Mouse (Mus musculus) erythroblast, embryonic 14.5 days (primary cell): ENCODE results near the gene Aspdh. TPM values are rescaled to one million over a fixed set of nuclear protein-coding genes. Genes with fewer than 3 reads are reported as not detected.

Experiments used
- H3K27me3 ChIP-seq: 2 replicates; pipeline ENCODE4 v1.6.1; 2012; ENCODE audit warnings: inconsistent platforms; ENCODE audit not compliant: control insufficient read depth
- H3K36me3 ChIP-seq: 2 replicates; pipeline ENCODE4 v1.6.1; 2012; ENCODE audit warnings: mild to moderate bottlenecking, inconsistent platforms; ENCODE audit not compliant: control insufficient read depth
- H3K4me1 ChIP-seq: 2 replicates; pipeline ENCODE4 v1.6.1; 2012; ENCODE audit warnings: inconsistent platforms; ENCODE audit not compliant: control insufficient read depth
- H3K4me3 ChIP-seq: replicated peaks from 2 replicates; pipeline ENCODE3; 2012; ENCODE audit warnings: moderate library complexity, mild to moderate bottlenecking, inconsistent platforms
- H3K9me3 ChIP-seq: 2 replicates; pipeline ENCODE4 v1.6.1; 2012; ENCODE audit warnings: low read length, inconsistent platforms, mixed read lengths; ENCODE audit not compliant: control insufficient read depth
- GATA1 ChIP-seq: IDR thresholded peaks from 2 replicates; pipeline ENCODE4 v1.6.1; 2012; ENCODE audit warnings: low read length, inconsistent platforms, mixed read lengths
- TAL1 ChIP-seq: IDR thresholded peaks from 3 replicates; pipeline ENCODE4 v1.6.1; 2012; ENCODE audit warnings: low read length, inconsistent platforms, mixed read lengths
- polyA plus RNA-seq: library from polyadenylated mRNA; stranded (reverse); fragments of >175 nt; gene quantifications from 2 replicates; pipeline ENCODE4 v1.2.3, GENCODE M21; 2012

Gene Aspdh
- polyA plus RNA-seq, 1 experiment = 0.17 TPM

DNA sequence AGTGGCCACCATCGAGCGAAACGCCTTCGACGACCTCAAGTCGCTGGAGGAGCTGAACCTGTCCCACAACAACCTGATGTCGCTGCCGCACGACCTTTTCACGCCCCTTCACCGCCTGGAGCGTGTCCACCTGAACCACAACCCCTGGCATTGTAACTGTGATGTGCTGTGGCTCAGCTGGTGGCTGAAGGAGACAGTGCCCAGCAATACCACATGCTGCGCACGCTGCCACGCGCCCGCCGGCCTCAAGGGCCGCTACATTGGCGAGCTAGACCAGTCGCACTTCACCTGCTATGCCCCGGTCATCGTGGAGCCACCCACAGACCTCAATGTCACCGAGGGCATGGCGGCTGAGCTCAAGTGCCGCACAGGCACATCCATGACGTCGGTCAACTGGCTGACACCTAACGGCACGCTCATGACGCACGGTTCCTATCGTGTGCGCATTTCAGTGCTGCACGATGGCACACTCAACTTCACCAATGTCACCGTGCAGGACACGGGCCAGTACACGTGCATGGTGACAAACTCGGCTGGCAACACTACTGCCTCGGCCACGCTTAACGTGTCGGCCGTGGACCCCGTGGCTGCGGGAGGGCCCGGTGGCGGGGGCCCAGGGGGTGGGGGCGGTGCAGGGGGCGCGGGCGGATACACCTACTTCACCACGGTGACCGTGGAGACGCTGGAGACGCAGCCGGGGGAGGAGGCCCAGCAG is 3.5 kb upstream of the Aspdh start:
- TF ChIP-seq GATA1 = no peak
- TF ChIP-seq TAL1 = no peak
- Histone ChIP-seq H3K4me1 (peaks cover 59% of the 10 kb centered on the region), H3K27me3 (peaks cover 77% of the 10 kb centered on the region), H3K4me3 (no peak overlapping the region), H3K9me3 (peaks cover 21% of the 10 kb centered on the region), H3K36me3 (peaks cover 7% of the 10 kb centered on the region)

DNA sequence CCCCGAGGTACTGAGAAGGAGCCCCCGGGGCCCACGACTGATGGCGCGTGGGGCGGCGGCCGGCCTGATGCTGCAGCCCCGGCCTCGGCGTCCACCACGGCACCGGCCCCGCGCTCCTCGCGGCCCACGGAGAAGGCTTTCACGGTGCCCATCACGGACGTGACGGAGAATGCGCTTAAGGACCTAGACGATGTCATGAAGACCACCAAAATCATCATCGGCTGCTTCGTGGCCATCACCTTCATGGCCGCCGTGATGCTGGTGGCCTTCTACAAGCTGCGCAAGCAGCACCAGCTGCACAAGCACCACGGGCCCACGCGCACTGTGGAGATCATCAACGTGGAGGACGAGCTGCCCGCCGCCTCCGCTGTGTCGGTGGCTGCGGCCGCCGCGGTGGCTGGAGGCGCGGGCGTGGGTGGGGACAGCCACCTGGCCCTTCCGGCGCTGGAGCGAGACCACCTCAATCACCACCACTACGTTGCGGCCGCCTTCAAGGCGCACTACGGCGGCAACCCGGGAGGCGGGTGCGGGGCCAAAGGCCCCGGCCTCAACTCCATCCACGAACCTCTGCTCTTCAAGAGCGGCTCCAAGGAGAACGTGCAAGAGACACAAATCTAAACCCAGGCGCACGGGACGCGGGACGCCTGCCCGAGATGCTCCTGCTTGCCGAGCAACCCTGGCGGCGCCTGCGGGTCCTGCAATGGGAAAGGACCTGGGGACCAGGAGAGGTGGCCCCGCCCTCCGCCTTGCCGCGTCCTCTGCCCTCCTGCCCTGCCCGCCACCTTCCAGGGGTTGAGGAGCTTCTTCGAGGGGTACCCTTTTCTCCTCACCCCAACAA is 2.8 kb upstream of the Aspdh start:
- H3K27me3 ChIP-seq = peaks cover 71% of the 10 kb centered on the region
- TF ChIP-seq GATA1 (no peak), TAL1 (no peak)
- no peak overlapping the region for H3K4me3 ChIP-seq
- peaks cover 21% of the 10 kb centered on the region for H3K9me3 ChIP-seq
- peaks cover 59% of the 10 kb centered on the region for H3K4me1 ChIP-seq
- H3K36me3 ChIP-seq = peaks cover 12% of the 10 kb centered on the region

DNA sequence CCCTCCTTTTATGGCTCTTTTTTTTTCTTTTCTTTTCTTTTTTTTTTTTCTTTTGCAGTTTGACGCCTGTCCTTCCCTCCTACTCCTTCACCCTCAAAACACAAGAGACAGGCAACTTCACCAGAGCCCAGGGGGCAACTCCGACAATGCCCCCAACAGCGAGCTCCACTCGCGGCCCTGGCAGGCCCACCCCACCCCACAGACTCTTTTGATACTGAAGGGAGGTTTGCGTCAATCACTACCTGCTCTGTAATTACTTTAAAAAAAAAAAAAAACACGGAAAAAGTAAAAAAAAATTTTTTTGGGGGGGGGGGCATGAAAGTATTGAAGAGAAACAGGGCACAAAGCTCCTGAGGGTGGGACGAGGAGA is 2.1 kb upstream of the Aspdh start:
- Histone ChIP-seq H3K9me3 (peaks cover 21% of the 10 kb centered on the region), H3K27me3 (peaks cover 66% of the 10 kb centered on the region), H3K4me3 (no peak overlapping the region), H3K36me3 (peaks cover 13% of the 10 kb centered on the region), H3K4me1 (peaks cover 60% of the 10 kb centered on the region)
- TF ChIP-seq TAL1 = no peak
- TF ChIP-seq GATA1 = no peak

DNA sequence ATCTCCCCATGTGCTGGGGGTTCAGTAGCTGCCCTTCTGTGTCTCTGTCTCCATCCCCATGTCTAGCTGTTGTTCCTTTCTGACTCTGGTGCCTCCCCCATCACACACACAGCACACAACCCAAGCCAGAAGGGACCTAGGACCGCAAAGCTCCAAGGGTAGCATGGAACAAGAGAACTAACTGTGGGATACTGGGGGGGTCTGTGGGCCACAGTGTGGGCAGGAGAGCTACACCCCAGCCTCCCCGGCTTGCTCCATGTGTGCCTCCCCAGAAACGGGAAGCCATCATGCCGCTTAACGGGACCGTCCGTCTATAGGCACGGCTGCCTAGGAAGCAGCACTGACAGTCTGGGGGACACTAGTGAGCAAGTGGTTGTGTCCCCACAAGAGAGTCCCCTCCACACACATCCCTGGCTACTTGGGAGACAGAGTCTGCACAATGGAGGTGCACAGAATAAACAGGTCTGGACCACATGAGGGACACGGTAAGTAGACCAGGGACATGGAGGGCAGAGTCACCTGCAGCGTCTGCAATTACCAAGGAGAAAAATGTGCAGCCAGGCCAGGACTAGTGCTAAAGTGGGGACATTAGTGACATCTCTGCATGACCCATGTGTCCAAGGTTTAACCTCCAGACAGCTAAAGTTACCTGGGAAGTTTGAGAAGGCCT is 1.5 kb upstream of the Aspdh start:
- Histone ChIP-seq H3K27me3 (peaks cover 61% of the 10 kb centered on the region), H3K36me3 (peaks cover 19% of the 10 kb centered on the region), H3K4me3 (no peak overlapping the region), H3K4me1 (peaks cover 64% of the 10 kb centered on the region), H3K9me3 (peaks cover 20% of the 10 kb centered on the region)
- no peak for TF ChIP-seq GATA1
- no peak for TF ChIP-seq TAL1

DNA sequence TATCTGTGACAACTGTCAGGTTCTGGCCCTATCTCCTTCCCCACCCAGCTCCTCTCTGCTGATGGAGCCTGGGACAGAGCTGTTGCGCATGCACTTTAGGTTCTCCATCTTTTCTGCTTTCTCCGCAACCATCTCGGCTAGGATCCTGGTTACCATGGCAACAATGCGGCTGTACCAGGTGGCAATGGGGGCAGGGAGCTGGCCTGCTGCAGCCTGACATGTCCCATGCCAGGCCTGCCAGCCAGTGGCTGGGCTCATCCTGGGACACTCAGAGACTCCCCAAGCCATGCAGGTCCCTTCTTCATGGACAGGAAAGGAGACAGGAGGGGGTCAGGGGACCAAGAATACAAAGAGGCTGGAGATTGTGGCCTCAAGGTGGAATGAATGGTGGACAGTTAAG is 680 bp upstream of the Aspdh start:
- no peak for TF ChIP-seq GATA1
- no peak for TF ChIP-seq TAL1
- Histone ChIP-seq H3K36me3 (peaks cover 27% of the 10 kb centered on the region), H3K4me1 (peaks cover 71% of the 10 kb centered on the region), H3K27me3 (peaks cover 52% of the 10 kb centered on the region), H3K9me3 (peaks cover 20% of the 10 kb centered on the region), H3K4me3 (no peak overlapping the region)

DNA sequence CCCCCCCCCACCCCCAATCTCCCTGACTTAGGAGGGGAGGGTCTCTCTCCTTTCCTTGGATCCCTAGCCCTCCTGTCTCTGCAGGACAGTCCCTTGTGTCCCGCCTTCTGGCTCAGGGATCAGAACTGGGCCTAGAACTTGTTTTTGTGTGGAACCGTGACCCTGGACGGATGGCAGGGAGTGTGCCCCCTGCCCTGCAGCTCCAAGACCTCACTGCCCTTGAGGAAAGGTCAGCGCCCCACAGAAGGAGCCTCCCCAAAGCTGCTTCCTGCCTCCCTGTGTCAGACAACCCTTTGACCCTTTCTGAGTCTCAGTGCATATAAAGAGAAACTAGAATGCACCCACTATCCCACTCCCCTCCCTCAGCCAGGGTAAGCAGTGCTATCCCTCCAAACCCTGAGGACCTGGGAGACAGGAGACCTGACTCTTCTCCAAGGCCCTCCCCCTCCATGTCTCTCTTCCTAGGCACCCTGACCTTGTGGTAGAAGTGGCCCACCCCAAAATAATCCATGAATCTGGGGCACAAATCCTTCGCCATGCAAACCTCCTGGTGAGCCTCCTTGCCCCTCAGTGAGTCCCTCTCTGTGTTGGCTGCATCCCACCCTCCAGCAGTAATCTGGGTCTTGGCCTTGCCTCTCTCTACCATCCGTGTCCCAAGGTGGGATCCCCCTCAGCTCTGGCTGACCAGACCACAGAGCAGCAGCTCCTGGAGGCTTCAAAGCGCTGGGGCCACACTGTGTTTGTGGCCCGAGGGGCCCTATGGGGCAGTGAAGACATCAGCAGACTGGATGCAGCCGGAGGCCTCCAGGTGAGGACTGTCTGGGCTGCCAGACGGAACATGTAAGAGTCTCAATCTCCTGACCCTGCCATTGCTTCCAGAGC is 1.1 kb downstream of the Aspdh start:
- H3K27me3 ChIP-seq = peaks cover 35% of the 10 kb centered on the region
- no peak overlapping the region for H3K4me3 ChIP-seq
- peaks cover 88% of the 10 kb centered on the region for H3K4me1 ChIP-seq
- peaks cover 14% of the 10 kb centered on the region for H3K9me3 ChIP-seq
- TF ChIP-seq GATA1 = no peak
- TF ChIP-seq TAL1 = no peak
- peaks cover 45% of the 10 kb centered on the region for H3K36me3 ChIP-seq

DNA sequence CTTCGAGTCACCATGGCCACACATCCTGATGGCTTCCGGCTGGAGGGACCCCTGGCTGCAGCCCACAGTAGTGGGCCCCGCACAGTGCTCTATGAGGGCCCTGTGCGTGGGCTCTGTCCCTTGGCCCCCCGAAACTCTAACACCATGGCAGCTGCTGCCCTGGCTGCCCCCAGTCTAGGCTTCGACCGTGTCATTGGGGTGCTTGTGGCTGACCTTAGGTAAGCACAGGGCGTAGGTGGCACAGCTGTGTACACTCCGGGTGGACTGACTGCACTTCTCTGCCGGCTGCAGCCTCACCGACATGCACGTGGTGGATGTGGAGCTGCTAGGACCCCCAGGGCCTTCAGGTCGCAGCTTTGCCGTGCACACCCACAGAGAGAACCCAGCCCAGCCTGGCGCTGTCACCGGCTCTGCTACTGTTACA is 1.7 kb downstream of the Aspdh start:
- Histone ChIP-seq H3K4me1 (peaks cover 93% of the 10 kb centered on the region), H3K4me3 (peak overlapping the region; percentile 81), H3K36me3 (peaks cover 51% of the 10 kb centered on the region), H3K27me3 (peaks cover 29% of the 10 kb centered on the region), H3K9me3 (peaks cover 7% of the 10 kb centered on the region)
- no peak for TF ChIP-seq TAL1
- TF ChIP-seq GATA1 = no peak

DNA sequence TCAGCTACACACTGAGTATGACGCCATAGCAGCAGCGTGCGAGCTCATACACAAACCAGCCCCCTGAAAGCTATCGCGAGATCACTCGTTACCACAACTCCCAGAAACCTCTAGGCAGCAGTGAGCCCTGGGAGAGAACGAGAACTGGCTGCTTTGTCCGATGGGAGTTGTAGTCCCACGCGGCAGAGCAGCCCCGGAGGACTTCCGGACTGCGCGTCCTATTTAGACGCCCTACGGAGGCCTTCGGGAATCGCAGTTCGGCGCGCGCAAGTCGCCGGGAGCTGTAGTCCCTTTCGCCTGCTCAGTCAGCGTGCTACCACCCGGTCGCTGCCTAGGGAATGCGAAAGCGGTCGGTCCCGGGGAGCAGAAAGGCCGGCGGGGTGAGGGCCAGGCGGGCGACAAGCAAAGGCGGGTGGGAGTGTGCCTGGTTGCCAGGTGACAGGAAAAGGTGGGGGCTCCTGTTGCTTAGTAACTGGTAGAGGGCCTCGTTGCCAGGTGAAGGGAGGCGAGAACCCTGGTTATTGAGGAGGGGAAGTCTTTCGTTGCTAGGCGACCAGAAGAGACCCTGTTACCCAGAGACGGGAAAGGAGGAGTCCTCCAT is 2.7 kb downstream of the Aspdh start, which contains the start of gene Josd2:
Josd2 (plus strand) TSS at position 170 of the 601 bp plus-strand sequence.
- Histone ChIP-seq H3K4me3 (peak within 1 kb of the TSS; percentile 81), H3K27me3 (peaks cover 18% of the 10 kb centered on the region), H3K9me3 (no peaks in the 10 kb centered on the region), H3K4me1 (peaks cover 94% of the 10 kb centered on the region), H3K36me3 (peaks cover 58% of the 10 kb centered on the region)
- no peak for TF ChIP-seq TAL1
- no peak for TF ChIP-seq GATA1
